Mouse (Mus musculus): Measurements from ENCODE around the gene Plk1. TPM values are rescaled to one million over a fixed set of nuclear protein-coding genes. Genes with fewer than 3 reads are reported as not detected.

Plk1 gene
- polyA plus RNA-seq, 1 experiment, result 2.0 TPM

GRCm38 (mm10) chr7:122193919-122194318 is 34.7 kb downstream of the Plk1 start:
- no peak for DNase-seq (ENCODE audit: low read depth)

- DNase-seq (ENCODE audit: low read depth), result no peak
Measured at GRCm38 (mm10) chr7:122196771-122197170, 37.5 kb downstream of the Plk1 start.

- DNase-seq (ENCODE audit: low read depth), result peak; percentile 10
Measured at GRCm38 (mm10) chr7:122197306-122197705, 38.1 kb downstream of the Plk1 start.

GRCm38 (mm10) chr7:122199296-122199695 is 40.1 kb downstream of the Plk1 start:
- no peak for DNase-seq (ENCODE audit: low read depth)

- no peak for DNase-seq (ENCODE audit: low read depth)
Measured at GRCm38 (mm10) chr7:122203936-122204335, 44.7 kb downstream of the Plk1 start.

- DNase-seq (ENCODE audit: low read depth), result no peak
Measured at GRCm38 (mm10) chr7:122206121-122206520, 46.9 kb downstream of the Plk1 start.

GRCm38 (mm10) chr7:122208276-122209021 is 49.2 kb downstream of the Plk1 start:
- DNase-seq (ENCODE audit: low read depth), result no peak

GRCm38 (mm10) chr7:122219315-122219801 is 60.1 kb downstream of the Plk1 start, which contains the start of gene Chp2:
Gene Chp2, plus strand, starts transcription at chr7:122219496.
- no peak for DNase-seq (ENCODE audit: low read depth)

Other genes with a start within 250 kb of the Plk1 start
- 29.6 and 34.2 TPM in 2 replicates for gene Cog7, start 177.7 kb upstream of the Plk1 start, polyA plus RNA-seq (2012; rRNA removed)
- 76.8 and 102 TPM in 2 replicates for gene Gga2, start 138.2 kb upstream of the Plk1 start, polyA plus RNA-seq (2012; rRNA removed)
- gene Ubfd1, start 92.3 kb upstream of the Plk1 start, polyA plus RNA-seq (2012; rRNA removed), result 31.5 and 36.7 TPM in 2 replicates
- 12.9 and 15.8 TPM in 2 replicates for gene Ears2, start 92.2 kb upstream of the Plk1 start, polyA plus RNA-seq (2012; rRNA removed)
- gene Ndufab1, start 57.6 kb upstream of the Plk1 start, polyA plus RNA-seq (2012; rRNA removed), result 194 and 255 TPM in 2 replicates
- gene Palb2, start 26.5 kb upstream of the Plk1 start, polyA plus RNA-seq (2012; rRNA removed), result 1.2 and 1.4 TPM in 2 replicates
- 68.9 and 89.2 TPM in 2 replicates for gene Dctn5, start 26.4 kb upstream of the Plk1 start, polyA plus RNA-seq (2012; rRNA removed)
- gene Ern2, start 26.8 kb downstream of the Plk1 start, polyA plus RNA-seq (2012; rRNA removed), result 0.04 and 0.13 TPM in 2 replicates
- 11.1 and 11.2 TPM in 2 replicates for gene Chp2, start 60.1 kb downstream of the Plk1 start, polyA plus RNA-seq (2012; rRNA removed)
- 12.1 and 12.7 TPM in 2 replicates for gene Prkcb, start 129.3 kb downstream of the Plk1 start, polyA plus RNA-seq (2012; rRNA removed)